Mouse (Mus musculus): ENCODE data around the gene Kcng4.

Gene Kcng4

GRCm38 (mm10) chr8:119641058-119641457 is 5.6 kb upstream of the Kcng4 start:
- no peak for DNase-seq (ENCODE audit: low read depth, low spot score)

DNA sequence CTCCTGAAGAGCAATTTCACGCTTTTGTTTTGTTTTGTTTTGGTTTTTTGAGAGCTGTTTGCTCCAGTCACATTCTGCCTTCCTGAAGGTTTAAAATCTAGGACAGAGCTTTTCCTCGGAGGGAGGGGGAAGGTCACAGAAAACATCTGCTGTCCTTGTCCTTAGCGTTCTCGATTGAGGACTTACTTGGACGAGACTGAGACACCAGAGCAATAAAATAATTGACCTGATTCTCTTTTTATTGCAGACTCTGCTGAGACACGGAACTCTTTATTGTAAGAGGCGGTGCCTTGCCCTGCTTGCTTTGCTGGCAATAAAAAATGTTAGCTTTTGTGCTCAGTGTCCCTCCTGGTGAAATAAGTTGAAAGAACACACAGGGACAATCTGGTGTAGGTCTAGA is 4.3 kb upstream of the Kcng4 start:
- DNase-seq (ENCODE audit: low read depth, low spot score): no peak

DNA sequence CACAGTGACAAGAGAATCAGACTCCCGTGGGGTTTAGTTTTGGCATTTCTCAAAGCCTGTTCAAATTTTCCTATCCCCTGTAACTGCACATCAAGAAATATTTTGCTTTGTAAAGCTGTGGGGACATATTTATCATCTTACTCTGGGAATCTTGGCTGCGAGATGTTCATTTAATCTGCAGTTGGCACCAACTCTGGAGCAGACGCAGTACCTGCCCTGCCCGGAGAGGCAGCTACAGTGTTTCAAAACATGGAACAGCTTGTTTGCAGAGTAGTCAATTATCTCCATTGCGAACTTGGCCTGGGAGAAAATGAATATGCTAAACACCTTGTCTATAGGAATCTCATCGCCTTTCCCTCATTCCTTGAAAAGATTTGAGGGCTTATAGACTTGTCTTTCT is 2.8 kb upstream of the Kcng4 start:
- DNase-seq (ENCODE audit: low read depth, low spot score): peak; percentile 69

- peak; percentile 43 for DNase-seq (ENCODE audit: low read depth, low spot score)
Observed at GRCm38 (mm10) chr8:119637381-119637780, 1.9 kb upstream of the Kcng4 start.

- no peak for DNase-seq (ENCODE audit: low read depth, low spot score)
Observed at GRCm38 (mm10) chr8:119636766-119637165, 1.3 kb upstream of the Kcng4 start.

- no peak for DNase-seq (ENCODE audit: low read depth, low spot score)
Observed at GRCm38 (mm10) chr8:119635958-119636357, 478 bp upstream of the Kcng4 start.

DNA sequence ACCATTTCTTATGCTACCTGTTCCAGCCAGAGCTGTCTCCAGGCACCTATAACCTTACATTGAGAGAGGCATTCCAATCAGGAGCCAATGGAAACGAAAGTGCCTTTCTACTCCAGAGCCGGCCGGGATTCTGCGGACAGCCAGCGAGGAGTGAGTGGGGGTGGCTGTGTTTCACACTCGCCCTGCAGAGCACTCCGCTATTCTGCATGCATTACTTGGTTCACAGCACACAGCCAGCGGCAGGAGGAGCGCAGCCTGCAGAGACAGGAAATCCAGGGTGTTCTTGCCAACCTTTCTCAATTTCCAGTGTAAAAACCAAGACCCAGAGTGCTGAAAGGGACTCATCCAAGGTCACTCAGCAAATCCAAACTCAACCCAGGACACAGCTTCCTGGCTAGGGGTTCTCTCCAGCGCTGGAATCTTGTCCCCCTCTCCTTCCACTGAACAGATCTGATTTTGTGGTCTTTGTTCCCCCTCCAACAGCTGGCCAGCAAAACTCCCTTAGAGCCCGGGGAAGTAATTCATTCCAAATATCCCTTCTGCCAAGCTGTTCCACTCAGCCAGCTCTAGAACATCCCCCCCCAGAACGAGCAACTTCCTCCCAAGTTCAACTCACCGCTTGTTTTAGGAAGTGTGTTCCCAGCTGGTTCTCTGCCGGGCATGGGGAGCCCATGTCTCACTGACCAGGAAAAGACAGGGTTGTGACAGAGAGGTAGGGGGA is 704 bp downstream of the Kcng4 start:
- no peak for DNase-seq (ENCODE audit: low read depth, low spot score)

DNA sequence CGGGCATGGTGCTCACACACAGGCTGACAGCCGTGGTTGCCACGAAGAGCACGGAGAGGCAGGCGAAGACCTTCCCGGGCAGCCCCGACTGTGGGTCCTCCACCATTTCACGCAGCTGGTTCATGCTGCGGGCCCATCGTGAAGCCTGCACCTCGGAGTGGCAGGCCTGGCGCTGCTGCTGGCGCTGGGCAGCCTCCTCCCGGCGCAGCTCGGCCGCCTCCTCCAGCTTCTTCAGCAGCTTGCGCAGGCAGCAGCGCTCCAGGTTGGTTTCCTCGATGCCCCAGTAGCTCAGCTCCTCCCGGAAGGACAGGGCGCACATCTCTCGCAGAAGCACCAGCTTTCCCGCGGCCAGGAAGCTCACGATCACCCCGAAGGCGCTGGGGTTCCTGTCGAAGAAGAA is 2.6 kb downstream of the Kcng4 start:
- no peak for DNase-seq (ENCODE audit: low read depth, low spot score)

GRCm38 (mm10) chr8:119632246-119632645 is 3.2 kb downstream of the Kcng4 start:
- no peak for DNase-seq (ENCODE audit: low read depth, low spot score)

- no peak for DNase-seq (ENCODE audit: low read depth, low spot score)
Observed at GRCm38 (mm10) chr8:119630841-119631240, 4.6 kb downstream of the Kcng4 start.

DNA sequence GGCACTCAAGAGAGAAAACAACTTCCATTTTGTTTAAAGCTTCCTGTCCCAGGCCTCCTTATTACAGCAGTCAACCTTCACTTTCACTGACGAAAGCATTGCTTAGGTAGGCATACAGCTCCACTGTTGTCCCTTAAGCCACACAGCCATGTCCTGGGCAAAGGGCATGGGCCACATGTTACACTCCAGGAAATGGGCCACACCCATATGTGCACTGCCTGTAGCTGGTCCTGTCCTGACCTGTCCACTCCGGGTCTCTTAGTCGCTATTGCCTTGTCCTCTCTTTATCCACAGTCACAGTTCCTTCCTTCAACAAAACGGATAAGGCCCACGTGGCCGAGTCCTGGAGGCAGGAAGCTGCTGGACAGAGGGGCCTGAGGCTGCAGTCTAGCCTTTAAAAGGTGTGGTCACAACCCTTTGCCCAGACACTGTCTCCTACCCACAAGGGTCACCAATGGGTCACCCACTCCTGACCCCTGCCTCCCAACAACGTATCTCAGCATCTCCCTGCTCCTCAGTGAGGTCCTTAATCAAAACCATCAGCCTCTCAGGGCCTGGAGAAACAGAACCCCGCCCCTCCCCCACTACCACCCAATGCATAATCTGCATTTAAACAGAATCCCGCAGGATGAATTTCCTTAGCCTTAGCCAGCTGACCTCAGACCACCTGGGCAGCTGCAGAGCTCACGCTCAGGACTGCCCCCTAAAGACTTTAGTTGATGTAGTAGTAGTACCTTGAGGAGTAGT is 7.7 kb downstream of the Kcng4 start:
- DNase-seq (ENCODE audit: low read depth, low spot score): no peak

- DNase-seq (ENCODE audit: low read depth, low spot score): no peak
Observed at GRCm38 (mm10) chr8:119627199-119627598, 8.3 kb downstream of the Kcng4 start.

DNA sequence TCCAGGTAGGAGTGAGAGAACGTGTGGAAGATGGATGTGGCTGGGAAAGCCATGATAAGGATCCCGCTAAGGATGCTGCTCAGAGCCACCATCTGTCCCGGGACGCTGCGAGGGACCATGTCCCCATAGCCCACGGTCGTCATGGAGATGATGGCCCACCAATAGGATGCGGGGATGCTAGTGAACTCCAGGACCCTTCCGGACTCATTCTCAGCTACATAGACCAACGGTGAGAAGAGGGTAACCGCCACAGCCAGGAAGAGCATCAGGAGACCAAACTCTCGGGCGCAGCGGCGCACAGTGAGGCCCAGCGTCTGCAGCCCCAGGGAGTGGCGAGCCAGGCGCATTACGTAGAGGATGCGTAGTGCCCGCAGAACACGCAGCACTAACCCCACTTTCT is 9.7 kb downstream of the Kcng4 start:
- DNase-seq (ENCODE audit: low read depth, low spot score): no peak

DNA sequence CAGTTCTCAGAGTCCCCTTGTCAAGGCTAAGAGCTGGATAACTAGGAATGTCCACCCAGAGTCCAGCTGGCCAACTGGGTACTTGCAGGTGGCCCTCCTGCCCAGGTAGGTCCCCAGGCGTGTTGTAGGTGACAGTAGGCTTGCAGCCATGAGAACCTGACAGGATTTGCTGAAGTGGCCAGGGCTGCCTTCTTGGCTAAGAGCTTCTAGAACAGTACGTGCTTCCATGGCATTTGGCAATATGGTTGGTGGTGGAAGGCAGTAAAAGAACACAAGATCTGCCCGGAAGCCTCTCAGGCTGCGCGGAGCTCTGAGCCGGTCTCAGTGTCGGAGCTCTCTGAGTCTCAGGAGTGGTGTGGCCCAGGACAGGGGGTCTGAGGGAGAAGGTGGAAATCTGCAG is 10.6 kb downstream of the Kcng4 start:
- peak; percentile 80 for DNase-seq (ENCODE audit: low read depth, low spot score)

GRCm38 (mm10) chr8:119623744-119624143 is 11.7 kb downstream of the Kcng4 start:
- DNase-seq (ENCODE audit: low read depth, low spot score): peak; percentile 75

DNA sequence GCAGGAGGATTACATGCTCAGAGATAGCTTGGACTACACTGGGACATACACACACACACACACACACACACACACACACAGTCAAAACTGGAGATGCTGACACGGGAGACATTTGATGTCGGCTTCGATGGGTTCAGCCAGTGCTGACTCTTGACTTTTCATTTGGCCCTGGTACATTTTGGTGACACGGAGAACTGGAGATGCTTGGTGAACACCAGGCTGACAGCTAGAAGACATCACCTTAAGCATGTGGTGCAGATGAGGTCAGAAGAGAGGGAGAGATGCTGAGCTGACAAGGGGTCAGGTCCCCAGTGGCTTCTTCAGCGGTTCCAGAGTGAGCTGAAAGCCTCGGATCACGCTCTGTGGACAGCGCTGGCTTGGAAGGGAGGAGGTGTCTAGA is 12.4 kb downstream of the Kcng4 start:
- peak; percentile 90 for DNase-seq (ENCODE audit: low read depth, low spot score)

- no peak for DNase-seq (ENCODE audit: low read depth, low spot score)
Observed at GRCm38 (mm10) chr8:119622555-119622954, 12.9 kb downstream of the Kcng4 start.

DNA sequence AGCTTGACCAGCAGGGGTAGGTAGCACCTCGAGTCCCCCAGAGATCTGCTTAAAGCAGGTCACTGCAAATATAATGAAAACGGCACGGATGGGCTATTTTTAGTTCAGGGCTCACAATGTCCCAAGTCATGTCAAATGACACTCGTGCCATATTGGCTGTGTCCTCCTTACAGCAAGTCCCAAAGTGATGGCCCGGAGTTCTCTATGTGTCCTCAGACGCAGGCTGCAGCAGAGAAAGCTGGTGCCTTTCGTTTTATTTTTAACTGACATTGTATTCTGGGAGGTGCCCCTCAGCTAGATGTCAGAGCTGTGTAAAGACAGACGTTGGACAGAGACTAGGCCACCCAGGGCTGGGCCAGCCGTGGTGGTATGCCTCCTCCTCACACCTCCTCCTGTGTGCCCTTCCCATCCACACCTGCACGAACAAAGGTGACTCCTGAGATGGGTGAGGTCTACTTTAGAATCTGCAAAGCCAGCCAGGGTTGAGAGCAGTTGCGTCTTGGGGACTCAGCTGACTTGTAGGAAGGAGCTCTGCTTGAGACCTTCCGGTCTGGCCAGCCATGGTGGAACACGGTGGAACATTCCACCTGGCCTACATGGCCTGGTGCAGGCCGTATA is 14.5 kb downstream of the Kcng4 start:
- no peak for DNase-seq (ENCODE audit: low read depth, low spot score)

DNA sequence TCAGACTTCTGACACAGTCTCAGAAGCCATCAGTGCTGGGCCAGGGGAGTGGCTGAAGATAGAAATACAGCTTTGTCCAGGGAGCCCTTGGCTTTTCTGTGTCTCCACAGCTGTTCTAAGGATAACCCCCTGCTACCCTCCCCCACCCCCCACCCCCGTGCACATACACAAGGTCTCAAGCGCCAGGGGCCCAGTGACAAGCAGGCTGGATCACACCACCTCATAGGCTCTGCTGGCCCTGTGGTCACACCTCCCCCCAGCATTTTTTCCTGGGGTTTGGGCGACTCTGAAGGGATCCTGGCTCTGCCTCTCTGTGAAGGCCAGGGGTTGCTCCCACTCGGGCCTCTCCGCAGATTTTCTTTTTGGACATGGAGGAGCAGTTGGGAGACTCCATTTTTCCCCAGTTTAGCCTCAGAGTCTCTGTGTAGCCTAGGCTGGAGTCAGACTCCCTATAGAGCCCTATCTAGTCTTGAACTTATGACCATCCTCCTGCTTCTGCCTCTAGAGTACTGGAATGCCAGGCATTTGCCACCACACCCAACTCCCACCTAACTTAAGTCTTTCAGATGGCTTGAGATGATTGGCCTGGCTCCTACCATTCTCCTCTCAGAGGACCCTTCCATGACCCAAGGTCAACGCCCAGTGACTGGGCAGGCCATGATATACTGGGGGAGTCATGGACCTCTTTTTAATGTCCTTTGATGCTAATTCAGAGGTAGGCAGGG is 15.2 kb downstream of the Kcng4 start:
- no peak for DNase-seq (ENCODE audit: low read depth, low spot score)

DNA sequence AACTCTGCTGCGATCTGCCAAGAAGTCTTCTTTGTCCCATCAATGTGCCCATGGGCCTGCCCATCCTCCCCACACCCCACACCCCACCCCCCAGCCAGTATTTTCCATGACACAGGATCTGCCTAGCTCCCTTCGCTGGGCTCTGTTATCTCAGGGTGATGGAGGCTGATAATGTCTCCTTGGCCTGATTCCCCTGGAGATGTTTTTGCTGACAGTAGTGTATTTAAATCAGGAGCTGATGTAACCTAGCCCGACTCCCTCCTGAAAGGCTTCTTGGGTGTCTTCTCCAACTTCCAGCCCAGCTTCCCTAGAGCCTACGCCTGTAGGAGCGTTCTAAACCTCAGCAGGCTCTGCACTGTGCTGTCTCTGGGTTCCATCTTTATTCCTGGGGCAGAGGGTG is 16.6 kb downstream of the Kcng4 start:
- DNase-seq (ENCODE audit: low read depth, low spot score): peak; percentile 81

DNA sequence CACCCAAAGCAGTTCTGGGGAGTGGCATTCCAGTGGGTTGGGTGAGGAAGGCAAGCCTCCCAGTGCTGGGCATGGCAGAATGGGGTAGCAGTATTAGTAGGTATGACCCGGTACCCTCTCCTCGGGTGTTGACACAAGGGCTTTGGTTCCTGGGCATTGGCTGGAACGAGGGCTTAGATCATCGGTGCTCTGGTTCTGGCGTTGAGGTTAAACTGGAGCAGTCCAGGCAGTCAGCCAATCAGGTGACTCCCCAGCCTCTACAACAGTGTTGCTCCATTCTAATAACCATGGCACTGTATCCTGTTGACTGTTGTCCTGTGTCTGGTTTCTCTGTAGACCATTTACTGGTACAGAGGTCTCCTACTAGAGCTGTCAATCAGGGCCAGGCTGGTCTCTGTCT is 17.9 kb downstream of the Kcng4 start:
- DNase-seq (ENCODE audit: low read depth, low spot score): no peak

- no peak for DNase-seq (ENCODE audit: low read depth, low spot score)
Observed at GRCm38 (mm10) chr8:119616811-119617210, 18.7 kb downstream of the Kcng4 start.
